Mouse (Mus musculus): Measurements from ENCODE around the gene Ces2e.
"Not testable (repeated sequence)": the region's sequence is repeated elsewhere in the genome, so short reads cannot be mapped to it uniquely, and the experiment has no call there.

Gene Ces2e

GRCm38 (mm10) chr8:104925972-104926596, at the start of gene Ces2e:
Ces2e (plus strand) TSS chr8:104926260.
- no peak for DNase-seq

DNA sequence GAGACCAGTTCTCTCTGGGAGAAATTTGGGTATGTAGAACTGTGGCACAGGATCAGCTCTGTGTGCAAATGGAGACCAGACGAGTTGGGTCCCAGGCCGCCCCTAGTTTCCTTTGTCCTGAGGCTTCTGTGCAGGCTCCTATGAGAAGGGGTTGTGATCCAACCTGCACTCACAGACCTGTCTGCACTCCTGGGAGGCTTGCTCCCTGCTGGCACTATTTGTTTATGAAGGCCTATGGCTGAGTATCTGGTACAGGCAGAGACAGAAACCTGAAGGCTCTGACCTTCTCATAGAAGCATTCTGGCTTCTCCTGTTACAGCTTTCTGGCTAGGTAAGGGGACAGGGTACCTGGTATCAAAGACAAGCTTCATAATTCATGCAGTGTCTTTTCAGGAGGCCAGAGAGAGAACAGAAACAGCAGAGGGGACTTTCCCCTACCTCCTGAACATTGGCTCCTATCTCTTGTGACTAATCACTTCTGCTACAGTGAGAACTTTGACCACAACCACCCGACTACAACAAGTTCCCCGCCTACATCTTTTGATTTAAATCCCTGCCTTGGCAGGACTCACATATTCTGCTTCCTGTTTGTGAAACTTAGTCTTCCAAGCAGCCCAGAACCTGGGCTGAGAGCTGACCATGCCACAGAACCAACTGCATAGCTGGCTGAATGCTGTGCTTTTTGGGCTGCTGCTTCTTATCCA, 39.7 kb upstream of the Ces2e start:
- DNase-seq: not testable (repeated sequence)

GRCm38 (mm10) chr8:104901746-104902145, 24.3 kb upstream of the Ces2e start:
- no peak for DNase-seq

- no peak for DNase-seq
Measured at GRCm38 (mm10) chr8:104907111-104907510, 18.9 kb upstream of the Ces2e start.

- DNase-seq: peak; percentile 87
Measured at GRCm38 (mm10) chr8:104909021-104909420, 17.0 kb upstream of the Ces2e start.

- DNase-seq: peak; percentile 21
Measured at GRCm38 (mm10) chr8:104909651-104910050, 16.4 kb upstream of the Ces2e start.

GRCm38 (mm10) chr8:104927301-104927700, 1.2 kb downstream of the Ces2e start:
- DNase-seq: no peak

DNA sequence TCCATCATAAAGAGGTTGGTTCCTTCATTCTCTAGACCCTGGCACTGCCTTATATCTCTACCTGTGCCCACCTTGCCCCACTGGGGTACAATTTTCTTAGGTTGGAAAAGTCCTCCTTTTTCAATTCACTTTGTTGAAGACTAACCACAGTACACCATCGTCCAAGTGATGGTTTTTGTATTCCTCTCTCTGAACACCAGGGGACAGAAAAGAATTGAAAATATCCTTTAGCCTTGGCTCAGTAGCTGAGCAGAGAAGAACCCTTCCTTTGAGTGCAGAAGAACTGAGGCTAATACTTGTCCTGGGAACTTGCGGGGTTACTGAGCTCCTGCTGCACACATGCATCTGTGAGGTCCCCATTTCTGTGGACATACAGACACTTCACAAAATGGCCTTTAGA, 18.6 kb downstream of the Ces2e start:
- DNase-seq: no peak

DNA sequence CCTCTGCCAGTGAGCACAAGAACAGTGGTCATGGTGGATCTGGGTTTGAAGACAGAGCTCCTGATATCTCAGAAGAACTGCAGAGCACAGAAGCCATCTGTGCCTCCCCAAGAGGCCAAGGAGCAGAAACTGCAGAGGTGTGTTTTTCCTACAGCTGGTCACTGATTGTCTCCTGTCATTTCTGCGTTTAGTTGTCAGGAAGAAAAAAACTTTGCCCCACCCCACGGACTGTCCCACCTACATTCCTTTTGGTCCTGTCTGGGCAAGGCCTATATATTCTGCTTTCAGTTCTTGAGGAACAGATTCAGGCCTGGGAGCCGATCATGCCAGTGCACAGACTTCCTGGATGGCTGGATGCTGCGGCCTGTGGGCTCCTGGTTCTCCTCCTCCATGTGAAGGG, 21.0 kb downstream of the Ces2e start, which contains the start of gene Ces2f:
Gene Ces2f, plus strand, starts transcription at position 301 of the 400 bp plus-strand sequence.
- DNase-seq: no peak

GRCm38 (mm10) chr8:104949031-104949430, 23.0 kb downstream of the Ces2e start:
- no peak for DNase-seq

DNA sequence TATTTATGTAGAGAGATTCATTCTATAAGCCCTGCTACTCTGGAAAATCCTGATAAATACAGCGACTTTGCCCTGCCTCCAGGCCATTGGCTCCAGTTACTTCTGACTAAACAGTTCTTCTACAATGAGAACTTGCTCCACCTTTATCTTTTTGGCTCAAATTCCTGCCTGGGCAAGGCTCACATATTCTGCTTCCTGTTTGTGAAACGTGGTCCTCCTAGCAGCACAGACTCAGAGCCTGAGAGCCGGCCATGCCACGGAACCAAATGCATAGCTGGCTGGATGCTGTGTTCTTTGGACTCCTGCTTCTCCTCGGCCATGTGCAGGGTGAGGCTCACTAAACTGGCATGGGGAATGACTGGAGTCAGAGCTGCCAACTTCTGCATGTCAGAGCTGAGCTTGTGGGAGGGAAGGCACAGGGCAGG, 35.5 kb downstream of the Ces2e start, which contains the start of gene Ces2g:
Gene Ces2g, plus strand, starts transcription at position 182 of the 425 bp plus-strand sequence.
- DNase-seq: no peak

DNA sequence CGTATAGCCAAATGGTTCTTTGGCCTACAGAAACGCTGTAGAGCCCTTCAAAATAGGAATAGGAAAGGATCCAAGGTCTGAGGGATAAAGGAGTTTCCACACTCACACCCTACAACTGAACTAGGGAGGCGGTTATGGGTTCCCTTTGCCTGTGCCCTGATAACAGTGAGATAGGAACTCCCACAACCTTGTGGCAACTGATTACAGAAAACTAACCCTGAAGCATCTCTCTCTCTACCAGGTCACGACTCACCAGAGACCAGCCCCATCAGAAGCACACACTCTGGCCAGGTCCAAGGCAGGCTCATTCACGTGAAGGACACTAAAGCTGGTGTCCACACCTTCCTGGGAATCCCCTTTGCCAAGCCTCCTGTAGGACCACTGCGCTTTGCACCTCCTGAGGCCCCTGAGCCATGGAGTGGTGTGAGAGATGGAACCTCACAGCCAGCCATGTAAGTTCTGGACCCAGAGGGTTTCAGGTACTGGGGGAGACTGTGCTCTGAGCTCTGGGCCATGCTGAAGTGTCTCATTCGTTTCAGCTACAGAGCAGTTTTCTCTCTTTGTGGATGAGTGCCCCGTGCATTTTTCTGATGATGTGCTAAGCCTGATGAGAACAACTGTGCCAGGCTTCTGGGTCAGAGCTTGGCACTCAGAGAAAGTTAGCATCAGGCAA, 36.3 kb downstream of the Ces2e start:
- DNase-seq: no peak

DNA sequence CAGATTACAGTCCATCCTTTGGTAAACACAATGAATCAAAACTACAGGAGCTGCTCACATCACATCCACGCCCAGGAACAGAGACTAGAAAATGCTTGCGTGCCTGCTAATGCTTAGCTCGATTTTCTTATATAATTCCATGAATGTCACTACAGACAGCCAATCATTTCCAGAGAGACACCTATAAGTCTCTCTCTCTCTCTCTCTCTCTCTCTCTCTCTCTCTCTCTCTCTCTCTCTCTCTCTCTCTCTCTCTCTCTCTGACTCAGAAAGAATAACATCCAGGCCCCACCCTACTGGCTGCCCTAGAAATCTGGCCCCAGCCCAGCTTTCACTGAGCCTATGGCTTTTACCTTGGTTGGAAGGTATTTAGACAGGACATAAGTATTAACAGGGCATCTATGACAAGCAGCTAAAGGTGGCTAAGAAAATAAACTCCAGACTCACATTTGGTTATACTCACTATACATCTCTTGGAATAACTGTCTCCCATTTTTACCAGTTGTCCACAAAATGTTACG, 37.4 kb downstream of the Ces2e start:
- DNase-seq: no peak

GRCm38 (mm10) chr8:104984126-104984525, 58.1 kb downstream of the Ces2e start:
- DNase-seq: no peak
